Mouse (Mus musculus): ENCODE results near the gene Tprkb.
"Not testable (repeated sequence)": the region's sequence is repeated elsewhere in the genome, so short reads cannot be mapped to it uniquely, and the experiment has no call there.

DNA sequence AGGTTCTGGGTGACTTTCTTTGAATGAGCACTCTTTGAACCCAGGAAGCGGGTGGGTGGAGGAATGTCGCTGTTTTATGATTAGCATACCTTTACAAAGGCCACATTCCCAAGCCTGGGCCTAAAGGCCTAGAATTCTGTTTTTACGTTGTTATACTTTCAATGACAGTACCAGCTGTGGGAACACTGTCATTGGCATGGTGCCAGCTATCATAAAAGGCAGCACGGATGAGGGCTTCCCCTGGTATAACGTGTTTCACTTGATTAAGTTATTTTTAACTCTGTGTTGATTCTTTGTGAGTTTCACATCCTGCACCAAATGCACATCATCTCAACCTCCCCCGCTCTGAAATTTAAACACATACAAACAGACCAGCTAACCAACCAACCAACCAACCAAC lies 54.4 kb downstream of the Tprkb start:
- not testable (repeated sequence) for TF ChIP-seq CTCF (IDR thresholded peaks at IDR 0.05; ENCODE audit: low read depth, low read length); POLR2A (IDR thresholded peaks at IDR 0.05; ENCODE audit: borderline replicate concordance, low read depth, low read length)
